Mouse (Mus musculus) C2C12 (cell line): Measurements from ENCODE around the gene Gadd45gip1. TPM values are rescaled to one million over a fixed set of nuclear protein-coding genes. Genes with fewer than 3 reads are reported as not detected.

Experiments used
- H3K27me3 ChIP-seq: one replicate; pipeline ENCODE4 v1.6.1; 2011; ENCODE audit not compliant: control insufficient read depth, insufficient read depth, insufficient read length
- H3K36me3 ChIP-seq: one replicate; pipeline ENCODE4 v1.6.1; 2011; ENCODE audit not compliant: control insufficient read depth, insufficient read depth
- H3K4me3 ChIP-seq: one replicate; pipeline ENCODE4 v1.5.1; 2011; ENCODE audit warnings: mild to moderate bottlenecking, control low read depth; ENCODE audit not compliant: poor library complexity, insufficient read depth, severe bottlenecking
- H3K79me2 ChIP-seq: one replicate; pipeline ENCODE4 v1.6.1; 2011; ENCODE audit not compliant: control insufficient read depth, insufficient read depth
- H3K79me3 ChIP-seq: one replicate; pipeline ENCODE4 v1.6.1; 2011; ENCODE audit warnings: low read depth, control low read depth
- H3ac ChIP-seq: one replicate; pipeline ENCODE3; 2011; ENCODE audit warnings: low read depth; ENCODE audit not compliant: control insufficient read depth, insufficient read length
- CEBPB ChIP-seq: IDR thresholded peaks from one replicate; pipeline ENCODE4 v1.6.1; 2011; ENCODE audit warnings: low read depth, mild to moderate bottlenecking, control low read depth, moderate library complexity
- CTCF ChIP-seq: IDR thresholded peaks from one replicate; pipeline ENCODE4 v1.5.1; 2011; ENCODE audit not compliant: control insufficient read depth, insufficient read depth, insufficient read length
- FOSL1 ChIP-seq: IDR thresholded peaks from one replicate; pipeline ENCODE4 v1.8.0; 2011; ENCODE audit warnings: mild to moderate bottlenecking, low read length; ENCODE audit not compliant: poor library complexity, insufficient read depth, severe bottlenecking
- MAX ChIP-seq: IDR thresholded peaks from one replicate; pipeline ENCODE4 v1.6.1; 2011; ENCODE audit warnings: mild to moderate bottlenecking, control low read depth
- MYOD1 ChIP-seq: IDR thresholded peaks from one replicate; pipeline ENCODE4 v1.6.1; 2011; ENCODE audit warnings: low read depth; ENCODE audit not compliant: control insufficient read depth, insufficient read length
- MYOG ChIP-seq: IDR thresholded peaks from one replicate; pipeline ENCODE4 v1.6.1; 2011; ENCODE audit not compliant: control insufficient read depth, insufficient read length; ENCODE audit errors: extremely low read depth
- USF1 ChIP-seq: IDR thresholded peaks from one replicate; pipeline ENCODE4 v1.6.1; 2011; ENCODE audit warnings: low read depth, mild to moderate bottlenecking, control low read depth, moderate library complexity
- polyA plus RNA-seq: library from polyadenylated mRNA; unstranded; fragments of >200 nt; fragmentation: generic; extraction: Trizol; gene quantifications from one replicate; pipeline ENCODE4 v1.2.1, GENCODE M21; 2012; ENCODE audit warnings: missing spikeins

Gene Gadd45gip1
- polyA plus RNA-seq, 1 experiment, result 32.5 TPM

DNA sequence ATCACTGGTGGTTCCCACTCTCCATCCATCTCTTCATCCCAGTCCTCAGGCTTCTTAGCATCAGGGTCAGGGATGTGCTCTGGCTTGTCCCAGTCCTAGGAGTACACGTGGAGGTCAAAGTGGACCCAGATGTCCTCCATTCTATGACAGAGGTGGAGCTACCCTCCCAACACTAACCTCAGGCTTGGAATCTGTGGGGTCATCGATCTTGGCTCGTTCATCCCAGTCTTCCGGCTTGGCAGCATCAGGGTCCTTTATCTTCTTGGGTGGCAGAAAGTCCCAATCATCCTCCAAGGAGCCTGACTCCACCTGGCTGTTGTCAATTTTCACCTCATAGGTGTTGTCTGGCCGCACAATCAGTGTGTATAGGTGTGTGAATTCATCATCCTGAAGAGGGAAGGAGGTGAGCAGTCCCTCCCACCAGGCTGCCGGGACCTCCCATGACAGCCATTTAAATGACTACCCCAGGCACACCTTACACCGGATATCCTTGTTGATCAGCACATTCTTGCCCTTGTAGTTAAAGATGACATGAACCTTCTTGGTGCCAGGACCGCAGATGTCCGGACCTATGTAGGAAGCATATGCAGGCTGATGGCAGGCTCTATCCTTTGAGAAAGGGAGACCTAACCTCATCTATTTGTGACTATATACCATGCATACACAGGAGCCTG lies 13.2 kb downstream of the Gadd45gip1 start:
- Histone ChIP-seq H3K79me3 (peaks cover 33% of the 10 kb centered on the region), H3K36me3 (peaks cover 49% of the 10 kb centered on the region), H3K4me3 (peak overlapping the region; percentile 97), H3K79me2 (peaks cover 50% of the 10 kb centered on the region), H3ac (peak overlapping the region; percentile 14), H3K27me3 (no peaks in the 10 kb centered on the region)
- no peak for TF ChIP-seq FOSL1
- TF ChIP-seq USF1, result no peak
- no peak for TF ChIP-seq CTCF
- TF ChIP-seq CEBPB, result no peak

DNA sequence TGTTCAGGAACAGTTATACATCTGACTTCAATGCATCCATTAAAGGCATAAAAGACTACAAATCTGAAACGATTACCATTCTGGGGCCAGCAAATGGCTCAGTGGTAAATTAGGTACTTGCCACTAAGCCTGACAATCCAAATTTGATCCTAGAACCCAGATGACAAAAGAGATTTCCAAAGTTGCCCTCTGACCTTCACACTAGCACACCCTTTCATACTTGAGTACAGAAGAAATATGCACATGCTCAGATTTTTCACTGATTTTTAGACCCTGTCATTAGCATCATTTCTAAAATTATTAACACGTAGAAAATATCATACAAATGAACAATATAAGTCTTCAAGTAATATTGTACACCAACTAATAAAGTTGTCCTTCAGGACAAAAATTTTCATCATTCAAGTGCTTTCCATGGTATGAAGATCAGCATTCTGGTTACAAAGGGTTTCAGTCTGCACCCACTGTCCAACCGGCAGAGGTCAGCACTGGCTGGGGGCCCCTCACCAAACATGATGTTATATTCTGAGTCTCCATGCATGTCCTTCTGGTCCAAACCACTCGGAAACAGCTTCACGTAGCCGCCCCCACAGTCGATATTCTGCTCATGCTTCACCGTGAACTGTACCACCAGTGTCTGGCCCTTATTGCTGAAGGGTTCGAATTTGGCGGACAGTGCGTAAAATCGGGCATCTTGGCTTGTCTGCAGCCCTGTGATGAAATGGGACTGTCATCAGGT lies 14.2 kb downstream of the Gadd45gip1 start:
- H3K36me3 ChIP-seq, result peaks cover 49% of the 10 kb centered on the region
- peak overlapping the region; percentile 97 for H3K4me3 ChIP-seq
- peak overlapping the region; percentile 88 for H3ac ChIP-seq
- no peak for TF ChIP-seq MYOD1
- peak; percentile 34 for TF ChIP-seq CTCF
- TF ChIP-seq MAX, result no peak
- TF ChIP-seq MYOG, result no peak
- H3K79me2 ChIP-seq, result peaks cover 42% of the 10 kb centered on the region
- peaks cover 27% of the 10 kb centered on the region for H3K79me3 ChIP-seq
- no peaks in the 10 kb centered on the region for H3K27me3 ChIP-seq

DNA sequence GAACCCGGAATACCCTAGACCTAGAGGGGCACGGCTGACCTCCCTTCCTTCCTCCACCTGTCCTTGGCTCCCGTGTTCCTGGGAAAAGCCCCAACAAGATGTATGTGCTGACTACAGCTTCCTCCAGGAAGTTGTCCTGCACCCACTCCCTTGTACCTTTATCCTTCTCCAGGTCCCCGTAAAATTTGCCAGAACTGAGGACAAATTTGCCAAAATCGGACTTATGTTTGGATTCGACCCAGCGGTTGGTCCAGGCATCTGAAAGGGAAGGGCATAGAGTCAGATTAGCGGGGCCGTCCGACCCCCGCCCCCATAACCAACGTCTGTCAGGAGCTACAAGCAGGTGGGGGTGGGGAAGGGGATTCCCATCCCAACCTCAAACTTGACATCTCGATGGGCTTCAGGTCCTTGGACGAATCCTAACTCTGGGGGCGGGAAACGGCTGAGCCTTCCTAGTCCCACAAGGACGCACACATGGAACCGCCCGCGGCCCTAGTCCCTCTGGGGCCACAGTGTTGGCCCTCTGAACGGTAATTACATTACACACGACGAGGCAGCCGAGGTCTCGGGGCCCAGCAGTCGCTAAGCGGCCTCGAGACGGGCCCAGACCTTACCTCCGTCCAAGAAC lies 14.9 kb downstream of the Gadd45gip1 start:
- Histone ChIP-seq H3K36me3 (peaks cover 47% of the 10 kb centered on the region), H3ac (peak overlapping the region; percentile 88)

DNA sequence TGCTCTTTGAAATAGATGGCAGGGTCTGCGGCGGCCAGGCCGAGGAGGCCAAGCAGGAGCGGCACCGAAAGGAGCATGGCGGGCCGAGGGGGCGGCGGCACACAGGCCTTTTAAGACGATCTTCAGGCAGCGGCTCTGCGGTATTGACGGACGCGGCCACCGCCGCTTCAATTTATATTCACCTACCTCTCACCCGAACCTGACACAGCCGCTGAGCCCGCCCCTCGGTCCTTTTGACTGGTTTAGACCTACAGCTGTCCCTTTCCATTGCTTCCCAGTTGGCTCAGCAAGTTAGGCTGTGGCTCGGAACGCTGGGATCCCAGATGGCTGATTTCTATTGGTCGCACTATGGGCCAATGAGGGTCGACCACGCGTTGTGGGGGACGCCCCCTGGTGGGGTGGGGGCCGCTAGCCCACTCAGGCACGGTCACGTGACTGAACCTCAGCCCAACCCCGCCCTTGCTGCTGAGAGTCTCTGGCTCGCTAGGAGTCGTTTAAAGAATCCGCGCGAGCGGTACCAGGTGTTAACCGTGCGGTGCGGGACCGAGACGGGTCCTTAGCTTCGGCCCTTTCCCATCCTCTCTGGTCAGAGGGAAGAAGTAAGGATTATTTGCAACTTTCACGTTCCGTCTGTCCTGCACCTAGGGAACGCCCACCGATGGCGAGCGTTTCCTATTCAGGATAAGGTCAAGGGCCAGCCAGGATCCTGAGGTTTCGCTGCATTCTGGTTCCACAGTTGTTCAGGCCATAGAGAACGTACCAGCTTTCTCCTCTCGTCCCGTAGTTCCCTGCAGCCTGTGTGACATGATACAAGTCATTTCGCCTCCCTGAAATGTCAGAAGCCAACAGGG lies 15.6 kb downstream of the Gadd45gip1 start, which contains the start of gene Calr:
Gene Calr (minus strand): TSS at position 213 of the 851 bp plus-strand sequence.
- peak within 1 kb of the TSS; percentile 97 for H3K4me3 ChIP-seq
- H3K27me3 ChIP-seq, result no peaks in the 10 kb centered on the region
- peak; percentile 59 for TF ChIP-seq MAX
- TF ChIP-seq MYOG, result no peak
- TF ChIP-seq USF1, result peak; percentile 98
- H3K36me3 ChIP-seq, result peaks cover 40% of the 10 kb centered on the region
- H3ac ChIP-seq, result peak within 1 kb of the TSS; percentile 88
- H3K79me3 ChIP-seq, result peaks cover 27% of the 10 kb centered on the region
- H3K79me2 ChIP-seq, result peaks cover 42% of the 10 kb centered on the region

More for the DNA sequence above, 14.9 kb downstream of the Gadd45gip1 start:
- TF ChIP-seq USF1, result no peak
- no peak for TF ChIP-seq MYOG
- TF ChIP-seq MYOD1, result no peak
- TF ChIP-seq CTCF, result no peak
- no peak for TF ChIP-seq FOSL1
- TF ChIP-seq MAX, result no peak
- no peak for TF ChIP-seq CEBPB
- Histone ChIP-seq H3K79me2 (peaks cover 42% of the 10 kb centered on the region), H3K79me3 (peaks cover 27% of the 10 kb centered on the region), H3K4me3 (peak overlapping the region; percentile 97), H3K27me3 (no peaks in the 10 kb centered on the region)

DNA sequence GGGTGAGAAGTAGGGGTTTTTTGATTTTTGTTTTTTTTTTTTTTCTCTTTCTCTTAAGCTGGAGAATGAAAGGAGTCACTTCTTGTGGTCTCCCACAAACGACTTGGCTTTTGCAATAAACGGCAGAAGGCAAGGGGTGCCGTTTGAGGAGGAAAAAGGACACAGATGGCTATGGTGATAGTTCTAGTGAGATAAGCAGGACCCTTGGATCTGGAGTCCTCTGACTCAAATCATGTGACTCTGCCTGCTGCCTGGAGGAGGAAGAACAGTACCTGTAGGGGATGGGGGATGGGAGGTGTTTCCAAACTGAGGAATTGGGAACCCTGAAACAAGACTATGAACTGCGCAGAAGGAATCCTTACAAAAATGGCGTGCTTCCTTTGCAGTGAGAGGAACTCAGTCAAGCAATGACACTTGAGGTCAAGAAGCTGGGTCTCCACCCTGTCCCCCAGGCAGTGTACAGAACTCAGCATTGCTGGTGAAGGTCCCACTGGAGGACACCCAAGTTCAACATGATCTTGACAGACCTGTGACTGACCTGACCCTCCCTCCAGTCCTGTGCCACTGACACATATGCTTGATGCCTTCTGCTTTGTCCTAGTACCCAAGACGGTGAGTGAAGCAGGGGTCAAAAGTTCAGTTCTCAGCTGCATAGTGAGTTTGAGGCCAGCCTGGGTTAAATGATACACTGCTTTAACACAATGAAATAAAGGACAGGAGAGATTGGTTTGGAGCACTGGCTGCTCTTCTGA lies 16.5 kb downstream of the Gadd45gip1 start:
- peaks cover 31% of the 10 kb centered on the region for H3K36me3 ChIP-seq
- H3K4me3 ChIP-seq, result no peak overlapping the region
- H3K27me3 ChIP-seq, result no peaks in the 10 kb centered on the region
- H3K79me2 ChIP-seq, result peaks cover 37% of the 10 kb centered on the region
- TF ChIP-seq USF1, result no peak
- no peak for TF ChIP-seq CEBPB
- TF ChIP-seq MYOG, result no peak
- TF ChIP-seq CTCF, result no peak
- TF ChIP-seq FOSL1, result no peak
- no peak for TF ChIP-seq MYOD1
- no peak for TF ChIP-seq MAX
- no peak overlapping the region for H3ac ChIP-seq
- peaks cover 27% of the 10 kb centered on the region for H3K79me3 ChIP-seq
